Mouse (Mus musculus): Measurements from ENCODE around the gene Zfp13. TPM values are rescaled to one million over a fixed set of nuclear protein-coding genes. Genes with fewer than 3 reads are reported as not detected.
A peak's percentile ranks its signal among the peaks of the same experiment; 100 is the strongest.

The Zfp13 gene
- total and polyA plus RNA-seq, 3 experiments, result 0.30 TPM; not detected in 2

GRCm38 (mm10) chr17:23584786-23585185 lies 14.5 kb downstream of the Zfp13 start:
- H3K79me2 ChIP-seq (replicated peaks; ENCODE audit: control insufficient read depth, extremely low read depth, insufficient read depth, poor library complexity, severe bottlenecking), result no peaks in the 10 kb centered on the region
- in situ Hi-C loops (cut with MboI; ENCODE audit: low pct_ligation_motif_present, low pct_unique_long_range_greater_than_20kb, low sequenced_read_pairs) (no loop called here), dilution Hi-C loops (cut with MboI; ENCODE audit: extremely low pct_ligation_motif_present, extremely low pct_unique_long_range_greater_than_20kb, low sequenced_read_pairs) (no loop called here)
- H3K9me3 ChIP-seq (replicated peaks; ENCODE audit: low read length), result no peaks in the 10 kb centered on the region
- TF ChIP-seq CHD1 (IDR thresholded peaks at IDR 0.05; ENCODE audit: low read depth, low read length) (no peak), GABPA (IDR thresholded peaks at IDR 0.05; ENCODE audit: insufficient replicate concordance, low read depth, low read length) (no peak), ZC3H11A (IDR thresholded peaks at IDR 0.05; ENCODE audit: low read depth, low read length) (no peak), MAFK (IDR thresholded peaks at IDR 0.05; ENCODE audit: insufficient replicate concordance, low read length) (no peak), ELF1 (IDR thresholded peaks at IDR 0.05; ENCODE audit: low read depth, low read length) (no peak), USF1 (IDR thresholded peaks at IDR 0.05; ENCODE audit: low read depth, low read length) (no peak), USF2 (conservative IDR thresholded peaks at IDR 0.05; ENCODE audit: low read depth, low read length) (no peak), BHLHE40 (IDR thresholded peaks at IDR 0.05; ENCODE audit: low read depth, low read length) (no peak), POLR2AphosphoS2 (IDR thresholded peaks at IDR 0.05; ENCODE audit: low read depth, low read length) (no peak), ZKSCAN1 (IDR thresholded peaks at IDR 0.05; ENCODE audit: borderline replicate concordance, low read depth, low read length) (no peak), IRF4 (IDR thresholded peaks at IDR 0.05; ENCODE audit: low read depth, low read length) (no peak), SIN3A (IDR thresholded peaks at IDR 0.05; ENCODE audit: low read length) (no peak), E2F4 (IDR thresholded peaks at IDR 0.05; ENCODE audit: insufficient replicate concordance, low read depth, low read length) (no peak)
- peaks cover 74% of the 10 kb centered on the region for H3K27me3 ChIP-seq (replicated peaks)
- H3K9ac ChIP-seq (ENCODE audit: insufficient read depth, low read depth), result no peak overlapping the region
- no peak overlapping the region for H3K27ac ChIP-seq (ENCODE audit: insufficient read depth, low read depth)
- H3K4me1 ChIP-seq (ENCODE audit: control insufficient read depth in 1 of 2, insufficient read depth in 2 of 2), result no peaks in the 10 kb centered on the region
- DNase-seq (ENCODE audit: extremely low read depth), result no peak
- no peak overlapping the region for H3K4me2 ChIP-seq (ENCODE audit: insufficient read depth, low read depth, poor library complexity, severe bottlenecking)
- H3K4me3 ChIP-seq (replicated peaks in 1 of 3; ENCODE audit: low read depth in 2 of 3, low read length in 2 of 3, poor library complexity in 1 of 3), result no peak overlapping the region
- no peaks in the 10 kb centered on the region for H3K36me3 ChIP-seq (replicated peaks in 1 of 2; ENCODE audit: control insufficient read depth in 1 of 2, insufficient read depth in 1 of 2, low read length in 1 of 2)

- in situ Hi-C loops (cut with MboI; ENCODE audit: low pct_ligation_motif_present, low pct_unique_long_range_greater_than_20kb, low sequenced_read_pairs), result loop anchor here (5.0 kb wide), 1 partner anchor 131 kb away; no protein-coding TSS in a partner anchor
- no peak for DNase-seq (ENCODE audit: extremely low read depth)
- Histone ChIP-seq H3K36me3 (replicated peaks in 1 of 2; ENCODE audit: control insufficient read depth in 1 of 2, insufficient read depth in 1 of 2, low read length in 1 of 2) (no peaks in the 10 kb centered on the region), H3K27me3 (replicated peaks) (peaks cover 74% of the 10 kb centered on the region), H3K9me3 (replicated peaks; ENCODE audit: low read length) (no peaks in the 10 kb centered on the region), H3K4me3 (replicated peaks in 1 of 3; ENCODE audit: low read depth in 2 of 3, low read length in 2 of 3, poor library complexity in 1 of 3) (peak overlapping the region in 1 of 3 experiments; percentile 34), H3K27ac (ENCODE audit: insufficient read depth, low read depth) (no peak overlapping the region), H3K9ac (ENCODE audit: insufficient read depth, low read depth) (no peak overlapping the region), H3K79me2 (replicated peaks; ENCODE audit: control insufficient read depth, extremely low read depth, insufficient read depth, poor library complexity, severe bottlenecking) (no peaks in the 10 kb centered on the region), H3K4me1 (ENCODE audit: control insufficient read depth in 1 of 2, insufficient read depth in 2 of 2) (peaks cover 13 to 20% of the 10 kb centered on the region in 2 experiments), H3K4me2 (ENCODE audit: insufficient read depth, low read depth, poor library complexity, severe bottlenecking) (peak overlapping the region; percentile 55)
- TF ChIP-seq MYC (IDR thresholded peaks at IDR 0.05; ENCODE audit: low read depth, low read length) (no peak), BHLHE40 (IDR thresholded peaks at IDR 0.05; ENCODE audit: low read depth, low read length) (peak; percentile 83)
- dilution Hi-C loops (cut with MboI; ENCODE audit: extremely low pct_ligation_motif_present, extremely low pct_unique_long_range_greater_than_20kb, low sequenced_read_pairs), result no loop called here
Measured at GRCm38 (mm10) chr17:23575951-23576552, 23.2 kb downstream of the Zfp13 start.

Measured in CH12.LX (cell line).